Mouse (Mus musculus) T-helper 17 cell (primary cell): ENCODE measurements at regions not wholly inside any gene's neighbourhood (a gene's known extent, or its start where the extent isn't known, plus 50 kb on each side); places are given as distances from the start of the nearest gene placed in this dataset.

Experiments
- in situ Hi-C, 2 experiments: fragments of 300-600 bp; cut with MboI, MseI; formaldehyde crosslinking; loops; 1 replicate in 1 of 2; 2 replicates in 1 of 2; pipeline ENCODE4 v1.15.1; 2025; ENCODE audit warnings: high pct_unique_total_duplicates in 2 of 2

- in situ Hi-C loops: loop anchor here in 1 of 2 experiments (10.0 kb wide), 1 partner anchor 1370 kb away; no protein-coding TSS in a partner anchor
Measured at GRCm38 (mm10) chr3:74344380-74344779, 636.2 kb upstream of the Bche start.
